Mouse (Mus musculus): ENCODE results near the gene Prss42. TPM values are rescaled to one million over a fixed set of nuclear protein-coding genes. Genes with fewer than 3 reads are reported as not detected.
A peak's percentile ranks its signal among the peaks of the same experiment; 100 is the strongest.

Prss42 gene
- total and polyA plus RNA-seq, 3 experiments: not detected

GRCm38 (mm10) chr9:110758605-110759004 lies 39.4 kb upstream of the Prss42 start:
- no peak overlapping the region for H3K27ac ChIP-seq (ENCODE audit: control insufficient read depth, low read depth, low read length)
- no peaks in the 10 kb centered on the region for H3K27me3 ChIP-seq (ENCODE audit: control insufficient read depth in 1 of 2, insufficient read depth in 2 of 2, low read length in 2 of 2)

DNA sequence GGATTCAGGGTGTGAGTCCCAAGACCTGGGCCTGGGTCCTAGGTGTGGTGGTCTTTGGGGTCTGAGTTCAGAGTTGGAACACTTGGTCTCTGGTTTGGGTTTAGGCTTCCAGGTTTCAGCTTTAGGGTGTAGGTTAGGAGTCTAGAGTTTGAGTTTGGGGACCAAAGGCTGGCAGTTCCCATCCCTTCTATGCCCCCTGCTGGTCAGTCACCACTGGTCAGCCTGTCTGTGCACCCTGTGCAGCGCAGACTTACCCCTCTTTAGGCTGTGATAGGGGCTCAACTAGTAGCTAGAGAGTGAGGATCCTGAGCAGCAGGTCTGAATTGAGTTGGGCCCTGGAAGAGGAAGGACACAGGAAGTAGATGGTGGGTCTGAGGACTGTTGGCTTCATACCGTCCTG lies 38.7 kb upstream of the Prss42 start:
- H3K27me3 ChIP-seq (ENCODE audit: control insufficient read depth in 1 of 2, insufficient read depth in 2 of 2, low read length in 2 of 2): no peaks in the 10 kb centered on the region
- no peaks in the 10 kb centered on the region for H3K79me2 ChIP-seq (ENCODE audit: control insufficient read depth, insufficient read depth, low read length, poor library complexity)
- no peak overlapping the region for H3K27ac ChIP-seq (ENCODE audit: control insufficient read depth, low read depth, low read length)
- H3K36me3 ChIP-seq (ENCODE audit: control insufficient read depth in 1 of 2, insufficient read depth in 2 of 2, low read length in 2 of 2): no peaks in the 10 kb centered on the region
- no peak overlapping the region for H3K9ac ChIP-seq (ENCODE audit: control insufficient read depth, low read depth, low read length, poor library complexity, severe bottlenecking)
- TF ChIP-seq NRF1 (IDR thresholded peaks at IDR 0.05; ENCODE audit: insufficient read depth, low read depth, low read length, poor library complexity, severe bottlenecking): no peak
- peak; percentile 33 to 60 (median 59); a peak in 5 of 6 replicates for TF ChIP-seq CTCF (IDR thresholded peaks at IDR 0.05 in 2 of 3, conservative IDR thresholded peaks at IDR 0.05 in 1 of 3; ENCODE audit: control insufficient read depth in 1 of 3, insufficient read depth in 1 of 3, low read depth in 2 of 3, low read length in 3 of 3, poor library complexity in 1 of 3, severe bottlenecking in 1 of 3)
- peak; percentile 70 for TF ChIP-seq SMC3 (IDR thresholded peaks at IDR 0.05; ENCODE audit: low read depth, low read length)
- TF ChIP-seq CHD1 (IDR thresholded peaks at IDR 0.05; ENCODE audit: low read depth, low read length): no peak
- TF ChIP-seq ZC3H11A (IDR thresholded peaks at IDR 0.05; ENCODE audit: low read depth, low read length): 0 out of 2 replicates have a peak, but pooled peaks have one; percentile 18
- peak; percentile 49 for TF ChIP-seq RAD21 (IDR thresholded peaks at IDR 0.05; ENCODE audit: low read depth, low read length)
- DNase-seq (ENCODE audit: low read depth, low spot score): no peak
- H3K9me3 ChIP-seq (replicated peaks; ENCODE audit: insufficient read depth, low read length): no peaks in the 10 kb centered on the region
- no peak overlapping the region for H3K4me3 ChIP-seq (ENCODE audit: control insufficient read depth in 1 of 2, insufficient read depth in 1 of 2, low read depth in 2 of 2, low read length in 2 of 2)
- H3K4me1 ChIP-seq (ENCODE audit: control insufficient read depth in 1 of 2, insufficient read depth in 2 of 2, low read length in 2 of 2): no peaks in the 10 kb centered on the region

More at GRCm38 (mm10) chr9:110758605-110759004, 39.4 kb upstream of the Prss42 start:
- Histone ChIP-seq H3K4me1 (ENCODE audit: control insufficient read depth in 1 of 2, insufficient read depth in 2 of 2, low read length in 2 of 2) (no peaks in the 10 kb centered on the region), H3K9ac (ENCODE audit: control insufficient read depth, low read depth, low read length, poor library complexity, severe bottlenecking) (no peak overlapping the region), H3K4me3 (ENCODE audit: control insufficient read depth in 1 of 2, insufficient read depth in 1 of 2, low read depth in 2 of 2, low read length in 2 of 2) (no peak overlapping the region), H3K9me3 (replicated peaks; ENCODE audit: insufficient read depth, low read length) (no peaks in the 10 kb centered on the region), H3K79me2 (ENCODE audit: control insufficient read depth, insufficient read depth, low read length, poor library complexity) (no peaks in the 10 kb centered on the region), H3K36me3 (ENCODE audit: control insufficient read depth in 1 of 2, insufficient read depth in 2 of 2, low read length in 2 of 2) (no peaks in the 10 kb centered on the region)
- DNase-seq (ENCODE audit: low read depth, low spot score): no peak
- TF ChIP-seq POLR2AphosphoS5 (IDR thresholded peaks at IDR 0.05; ENCODE audit: borderline replicate concordance, low read depth, low read length) (no peak), NELFE (IDR thresholded peaks at IDR 0.05; ENCODE audit: low read depth, low read length) (no peak), E2F4 (IDR thresholded peaks at IDR 0.05; ENCODE audit: borderline replicate concordance, low read depth, low read length) (no peak), ZKSCAN1 (IDR thresholded peaks at IDR 0.05; ENCODE audit: low read depth, low read length) (no peak), SMC3 (IDR thresholded peaks at IDR 0.05; ENCODE audit: low read depth, low read length) (no peak), ZC3H11A (IDR thresholded peaks at IDR 0.05; ENCODE audit: low read depth, low read length) (no peak), CTCF (IDR thresholded peaks at IDR 0.05 in 2 of 3, conservative IDR thresholded peaks at IDR 0.05 in 1 of 3; ENCODE audit: control insufficient read depth in 1 of 3, insufficient read depth in 1 of 3, low read depth in 2 of 3, low read length in 3 of 3, poor library complexity in 1 of 3, severe bottlenecking in 1 of 3) (no peak), CHD2 (IDR thresholded peaks at IDR 0.05; ENCODE audit: low read length) (no peak), MEF2A (IDR thresholded peaks at IDR 0.05; ENCODE audit: extremely low read depth, insufficient replicate concordance, low read depth, low read length, poor library complexity, severe bottlenecking) (no peak)

DNA sequence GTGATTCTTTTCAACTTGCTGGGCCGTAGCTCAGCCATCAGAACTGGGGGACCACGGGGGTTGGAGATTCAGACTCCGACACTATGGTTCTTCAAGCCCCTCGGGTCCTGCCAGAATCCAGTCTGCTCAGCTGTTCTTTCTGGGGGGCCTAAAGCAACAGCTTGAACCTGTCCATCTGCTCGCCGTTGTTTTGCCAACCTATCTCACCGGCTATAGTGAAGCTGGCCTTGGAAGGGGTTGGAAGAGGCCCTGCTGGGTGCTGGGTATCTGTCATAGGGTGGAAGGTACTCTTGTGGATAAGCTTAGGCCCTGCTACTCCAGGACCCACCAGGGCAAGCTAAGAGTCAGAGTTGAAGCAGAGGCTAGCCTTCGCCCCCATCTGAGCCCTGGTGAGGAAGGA lies 37.1 kb upstream of the Prss42 start:
- Histone ChIP-seq H3K4me1 (ENCODE audit: control insufficient read depth in 1 of 2, insufficient read depth in 2 of 2, low read length in 2 of 2) (no peaks in the 10 kb centered on the region), H3K27me3 (ENCODE audit: control insufficient read depth in 1 of 2, insufficient read depth in 2 of 2, low read length in 2 of 2) (no peaks in the 10 kb centered on the region)

More for the DNA sequence above, 37.1 kb upstream of the Prss42 start:
- TF ChIP-seq NRF1 (IDR thresholded peaks at IDR 0.05; ENCODE audit: insufficient read depth, low read depth, low read length, poor library complexity, severe bottlenecking) (no peak), ZMIZ1 (IDR thresholded peaks at IDR 0.05; ENCODE audit: low read depth, low read length) (no peak), POLR2A (IDR thresholded peaks at IDR 0.05; ENCODE audit: control insufficient read depth in 1 of 2, insufficient read depth in 1 of 2, low read depth in 1 of 2, low read length in 2 of 2, poor library complexity in 1 of 2) (no peak), UBTF (IDR thresholded peaks at IDR 0.05; ENCODE audit: borderline replicate concordance, insufficient read depth, low read depth, low read length) (no peak), ZKSCAN1 (IDR thresholded peaks at IDR 0.05; ENCODE audit: low read depth, low read length) (no peak), ZNF384 (IDR thresholded peaks at IDR 0.05; ENCODE audit: low read depth, low read length) (no peak), TBP (IDR thresholded peaks at IDR 0.05; ENCODE audit: low read depth, low read length) (no peak)
- no peak for DNase-seq (ENCODE audit: low read depth, low spot score)
- H3K4me3 ChIP-seq (ENCODE audit: control insufficient read depth in 1 of 2, insufficient read depth in 1 of 2, low read depth in 2 of 2, low read length in 2 of 2): no peak overlapping the region
- H3K9ac ChIP-seq (ENCODE audit: control insufficient read depth, low read depth, low read length, poor library complexity, severe bottlenecking): no peak overlapping the region
- H3K79me2 ChIP-seq (ENCODE audit: control insufficient read depth, insufficient read depth, low read length, poor library complexity): no peaks in the 10 kb centered on the region
- H3K36me3 ChIP-seq (ENCODE audit: control insufficient read depth in 1 of 2, insufficient read depth in 2 of 2, low read length in 2 of 2): no peaks in the 10 kb centered on the region
- H3K9me3 ChIP-seq (replicated peaks; ENCODE audit: insufficient read depth, low read length): no peaks in the 10 kb centered on the region
- no peak overlapping the region for H3K27ac ChIP-seq (ENCODE audit: control insufficient read depth, low read depth, low read length)
